Mouse (Mus musculus) natural killer cell, adult 2 months (primary cell): ENCODE measurements around the gene Eprs.
A peak's percentile ranks its signal among the peaks of the same experiment; 100 is the strongest.

ENCODE experiments used
- DNase-seq, 2 experiments: peaks; one replicate each; pipeline ENCODE4 v3.0.0; 2022; ENCODE audit warnings: low spot score in 2 of 2

Gene Eprs

DNA sequence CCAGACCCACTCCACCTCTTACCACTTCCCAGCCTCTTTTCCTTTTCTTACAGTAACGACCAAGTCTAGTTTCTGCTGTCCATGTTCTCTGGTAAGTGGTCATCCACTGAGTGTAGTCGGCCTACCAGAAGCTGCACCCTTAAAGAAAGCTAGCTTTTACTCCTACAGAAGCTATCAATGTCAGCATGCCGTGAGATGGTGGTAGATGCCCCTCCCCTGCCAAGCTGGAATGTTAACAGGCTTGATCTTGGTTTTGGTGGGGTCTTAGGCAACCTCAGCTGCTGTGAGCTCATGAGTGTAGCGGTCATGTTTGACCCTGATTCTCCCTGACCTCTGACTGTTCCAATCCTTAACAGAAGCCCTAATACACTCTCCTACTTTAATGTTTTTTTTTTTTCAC is 4.6 kb upstream of the Eprs start:
- no peak for DNase-seq

- DNase-seq, result peak; percentile 14 to 23
Measured at GRCm38 (mm10) chr1:185363526-185364182, 810 bp downstream of the Eprs start.

- no peak for DNase-seq
Measured at GRCm38 (mm10) chr1:185364183-185364540, 1.3 kb downstream of the Eprs start.

DNA sequence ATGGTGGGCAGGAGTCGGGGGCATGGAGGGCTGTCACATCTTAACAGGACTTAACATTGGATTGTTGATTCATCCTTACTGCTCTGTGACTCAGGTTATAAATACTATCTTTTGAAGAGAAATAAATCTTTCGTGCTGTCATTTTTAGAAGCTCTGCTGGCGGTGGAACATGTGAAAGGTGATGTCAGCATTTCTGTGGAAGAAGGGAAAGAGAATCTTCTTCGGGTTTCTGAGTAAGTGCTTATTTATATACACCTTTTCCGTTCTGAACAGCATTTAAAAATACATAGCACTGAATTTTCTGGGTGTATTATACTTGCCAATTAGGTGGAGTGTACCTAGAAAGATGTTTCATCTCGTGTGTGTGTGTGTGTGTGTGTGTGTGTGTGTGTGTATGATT is 4.5 kb downstream of the Eprs start:
- DNase-seq, result no peak

DNA sequence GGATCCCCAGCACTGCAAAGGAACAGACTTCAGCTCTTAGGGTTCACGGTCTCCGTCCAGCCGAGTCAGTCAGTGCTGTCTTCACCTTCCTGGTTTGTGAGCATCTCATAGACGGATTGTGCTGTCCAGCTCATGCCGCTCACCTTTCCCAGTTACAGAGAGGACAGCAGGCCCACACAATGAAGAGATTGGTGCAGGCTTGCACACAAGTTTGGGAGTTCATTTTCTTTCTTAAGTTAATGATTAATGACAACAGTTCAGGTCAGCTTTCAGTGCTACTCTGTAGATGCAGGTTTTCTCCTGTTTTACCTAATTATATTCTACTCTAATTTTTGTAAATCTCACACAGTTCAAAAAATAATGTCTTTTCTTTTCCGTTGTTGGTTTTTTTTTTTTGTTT is 7.1 kb downstream of the Eprs start:
- no peak for DNase-seq

- DNase-seq, result no peak
Measured at GRCm38 (mm10) chr1:185376390-185376789, 13.5 kb downstream of the Eprs start.

- DNase-seq, result no peak
Measured at GRCm38 (mm10) chr1:185377429-185377828, 14.6 kb downstream of the Eprs start.

DNA sequence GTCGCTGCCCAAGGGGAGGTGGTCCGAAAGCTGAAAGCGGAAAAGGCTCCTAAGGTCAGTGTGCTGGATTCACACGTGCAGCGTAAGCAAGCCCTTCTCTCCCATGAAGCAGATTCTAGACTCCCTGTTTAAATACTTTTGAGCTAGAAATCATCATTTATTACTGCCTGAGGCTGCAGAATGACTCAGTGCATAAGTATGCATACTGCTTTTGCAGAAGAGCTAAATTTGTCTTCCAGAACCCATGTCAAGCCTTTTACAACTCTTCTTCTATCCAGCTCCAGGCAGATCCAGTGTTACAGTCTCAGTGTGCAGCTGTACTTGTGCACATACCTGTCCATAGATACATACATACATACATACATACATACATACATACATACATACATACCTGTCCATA is 38.8 kb downstream of the Eprs start:
- no peak for DNase-seq

GRCm38 (mm10) chr1:185404021-185404420 is 41.2 kb downstream of the Eprs start:
- DNase-seq, result peak in 1 of 2 experiments; percentile 10

GRCm38 (mm10) chr1:185405921-185406320 is 43.1 kb downstream of the Eprs start:
- no peak for DNase-seq

GRCm38 (mm10) chr1:185409831-185410230 is 47.0 kb downstream of the Eprs start:
- DNase-seq, result no peak

DNA sequence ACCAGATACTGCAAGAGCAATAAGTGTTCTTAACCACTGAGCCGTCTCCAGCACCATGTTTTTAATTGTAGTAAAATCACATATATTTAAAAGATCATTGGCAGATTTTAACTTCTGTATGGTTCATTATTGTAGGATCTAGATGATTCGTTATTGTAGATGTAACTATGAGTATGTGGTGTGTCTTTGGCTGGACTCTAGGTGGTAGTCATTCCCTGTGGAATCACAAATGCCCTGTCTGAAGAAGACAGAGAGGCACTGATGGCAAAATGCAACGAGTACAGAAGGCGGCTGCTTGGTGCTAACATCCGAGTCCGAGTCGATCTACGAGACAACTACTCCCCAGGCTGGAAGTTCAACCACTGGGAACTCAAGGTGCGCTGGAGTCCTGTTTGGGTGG is 55.2 kb downstream of the Eprs start:
- no peak for DNase-seq

DNA sequence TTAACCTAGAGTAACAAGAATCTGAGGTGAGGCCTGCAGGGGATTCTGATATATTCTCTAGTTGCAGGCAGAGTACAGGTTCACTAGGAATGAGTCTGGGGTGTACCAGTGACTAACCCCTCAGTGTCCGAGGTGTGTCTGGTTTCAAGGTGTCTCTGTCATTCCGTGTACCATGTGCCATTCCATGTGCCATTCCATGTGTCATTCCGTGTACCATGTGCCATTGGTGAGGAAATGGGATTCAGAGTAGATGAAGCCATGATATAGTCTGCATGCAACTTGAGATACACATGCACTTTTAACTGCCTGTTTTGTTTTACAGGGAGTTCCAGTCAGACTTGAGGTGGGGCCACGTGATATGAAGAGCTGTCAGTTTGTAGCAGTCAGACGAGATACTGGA is 57.0 kb downstream of the Eprs start:
- DNase-seq, result no peak

GRCm38 (mm10) chr1:185420776-185421175 is 57.9 kb downstream of the Eprs start:
- DNase-seq, result no peak

DNA sequence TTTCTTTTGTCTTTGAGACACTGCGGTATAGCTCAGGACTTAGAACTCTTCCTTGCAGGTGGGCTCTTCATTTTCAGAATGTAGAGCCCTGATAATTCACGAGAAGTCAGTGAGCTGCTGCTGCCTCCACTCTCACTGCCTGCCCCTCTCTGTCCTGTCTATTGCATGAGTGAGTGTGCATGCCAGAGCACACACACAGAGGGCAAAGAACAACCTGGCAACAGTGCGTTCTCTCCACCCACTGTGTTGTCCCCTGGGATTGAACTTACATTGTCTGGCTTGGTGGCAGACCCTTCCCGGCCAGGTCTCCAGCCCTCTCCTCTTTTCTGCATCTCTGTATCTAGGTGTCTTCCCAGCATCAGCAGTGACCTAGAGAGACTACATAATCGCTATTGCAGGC is 63.7 kb downstream of the Eprs start:
- no peak for DNase-seq

DNA sequence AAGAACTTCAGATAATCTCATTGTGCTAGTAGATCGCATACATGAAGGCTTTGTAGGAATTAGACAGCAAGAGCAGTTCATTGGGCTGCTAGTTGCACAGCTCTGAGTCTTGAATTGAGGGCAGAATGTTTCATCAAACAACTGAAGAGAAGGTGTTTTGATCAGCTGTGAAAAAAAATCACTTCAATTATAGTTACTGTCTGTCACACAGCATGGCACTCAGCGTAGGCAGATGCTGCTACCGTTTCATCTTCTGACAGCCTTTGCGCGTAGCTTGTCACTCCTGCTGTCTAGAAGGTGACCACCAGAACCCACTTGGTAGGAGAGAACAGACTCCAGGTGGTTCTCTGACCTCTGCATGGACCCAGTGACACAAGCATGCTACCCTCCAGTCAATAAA is 67.6 kb downstream of the Eprs start:
- no peak for DNase-seq

DNA sequence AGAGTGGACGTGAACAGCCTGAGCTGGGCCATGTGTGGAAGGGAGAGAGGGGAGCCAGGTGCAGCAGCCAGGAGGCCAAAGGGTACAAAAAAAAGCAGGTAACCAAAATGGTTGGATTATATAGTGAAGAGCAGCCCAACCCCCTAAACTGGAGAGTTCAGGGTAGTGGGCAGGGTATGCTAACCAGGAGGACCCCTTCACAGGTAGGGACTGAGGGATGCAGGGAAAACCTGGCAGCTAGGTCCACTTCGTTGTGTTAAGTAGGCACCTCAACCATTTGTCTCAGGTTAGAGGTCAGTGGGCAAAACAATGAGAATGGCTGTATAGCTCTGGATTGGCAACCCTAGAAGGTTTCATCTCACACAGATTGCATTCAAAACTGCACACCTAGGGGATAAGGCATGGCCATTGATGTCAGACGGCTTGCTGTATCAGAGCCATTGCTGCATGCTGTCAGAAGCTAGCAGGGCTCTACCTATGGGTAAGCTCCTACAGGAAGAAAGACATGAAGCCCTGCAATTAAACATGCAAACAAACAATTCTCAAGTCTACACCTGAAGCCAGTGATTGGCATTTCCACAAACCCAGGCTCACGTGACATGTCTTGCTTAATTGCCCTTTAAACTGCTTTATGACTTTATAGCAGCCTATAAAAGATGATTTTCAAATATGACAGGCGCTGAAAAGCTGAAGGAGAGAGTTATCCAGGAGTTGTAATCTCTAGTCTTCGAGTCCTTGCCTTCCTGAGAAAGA is 68.6 kb downstream of the Eprs start:
- no peak for DNase-seq

- DNase-seq, result no peak
Measured at GRCm38 (mm10) chr1:185431998-185432317, 69.1 kb downstream of the Eprs start.

DNA sequence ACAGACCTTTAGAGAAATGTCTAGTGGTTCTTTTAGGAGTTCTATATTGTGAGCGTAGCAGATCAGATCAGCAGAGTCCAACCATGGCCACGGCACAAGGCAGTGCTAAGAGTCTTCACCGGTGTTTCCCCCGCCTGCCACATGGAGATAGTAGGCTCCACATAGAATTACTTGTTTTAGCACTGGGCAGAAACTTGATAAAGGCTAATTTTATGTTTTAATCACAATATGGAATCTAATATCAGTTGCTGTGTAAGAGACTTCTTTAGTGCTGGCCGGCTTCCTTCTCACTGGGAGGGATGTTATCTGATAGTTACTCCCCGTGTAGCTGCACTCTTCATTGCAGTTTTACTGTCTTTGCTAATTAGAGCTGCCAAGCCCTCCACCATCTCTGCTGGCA is 70.3 kb downstream of the Eprs start:
- no peak for DNase-seq

- no peak for DNase-seq
Measured at GRCm38 (mm10) chr1:185438841-185439580, 76.2 kb downstream of the Eprs start.

DNA sequence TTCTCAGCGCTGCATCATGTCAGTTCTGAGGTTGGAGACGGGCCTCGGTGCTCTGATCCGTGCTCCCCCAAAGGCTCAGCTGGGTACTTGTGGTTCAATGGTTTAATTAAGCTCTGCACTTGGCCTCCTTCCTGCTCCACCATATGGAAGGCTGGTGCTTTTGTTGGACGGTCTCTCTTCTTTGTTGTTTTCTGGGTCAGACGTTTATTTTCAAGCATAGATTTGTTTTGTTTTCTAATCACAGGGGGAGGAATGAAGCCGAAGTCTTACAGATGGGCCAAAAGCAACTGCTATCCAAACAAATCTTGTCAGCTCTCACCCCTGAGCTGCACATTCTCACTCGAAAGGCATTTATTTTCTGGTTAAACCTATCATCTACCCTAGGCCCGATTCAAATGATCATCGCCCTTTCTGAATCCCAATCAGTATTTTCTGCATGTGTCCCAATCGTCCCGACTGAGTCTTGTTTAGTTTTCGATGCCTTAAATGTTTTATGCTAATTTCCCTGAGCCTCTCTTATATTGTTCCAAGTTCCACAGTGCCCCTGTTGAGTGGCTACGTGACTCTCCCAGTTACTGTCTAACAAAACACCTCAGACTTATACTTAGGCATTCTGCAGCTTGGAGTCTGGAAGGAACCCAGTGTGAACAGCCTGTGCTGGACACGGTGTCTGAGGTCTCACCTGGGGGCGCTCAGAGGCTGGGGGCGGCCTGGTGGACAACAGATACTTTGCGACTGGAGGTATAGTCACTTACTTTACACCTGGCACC is 79.0 kb downstream of the Eprs start:
- no peak for DNase-seq

GRCm38 (mm10) chr1:185448936-185449335 is 86.1 kb downstream of the Eprs start:
- no peak for DNase-seq
